Mouse (Mus musculus) limb, embryonic 10.5 days (tissue): Measurements from ENCODE around the gene Cbx2. TPM values are rescaled to one million over a fixed set of nuclear protein-coding genes. Genes with fewer than 3 reads are reported as not detected.
A peak's percentile ranks its signal among the peaks of the same experiment; 100 is the strongest.

Experiments used
- DNase-seq: peaks from one replicate; pipeline ENCODE4 v3.0.0-alpha.2; 2017; ENCODE audit warnings: low spot score
- H3K27ac ChIP-seq: fragments of 300-500 bp; sonication (generic); 2 replicates; pipeline ENCODE4 v1.5.1; 2016; ENCODE audit warnings: mild to moderate bottlenecking
- H3K27me3 ChIP-seq: fragments of 300-500 bp; sonication (generic); 2 replicates; pipeline ENCODE4 v1.6.1; 2016; ENCODE audit warnings: low read depth, mild to moderate bottlenecking; ENCODE audit not compliant: poor library complexity, severe bottlenecking
- H3K36me3 ChIP-seq: fragments of 300-500 bp; sonication (generic); 2 replicates; pipeline ENCODE4 v1.6.1; 2016; ENCODE audit warnings: mild to moderate bottlenecking, moderate library complexity
- H3K4me1 ChIP-seq: fragments of 300-500 bp; sonication (generic); 2 replicates; pipeline ENCODE4 v1.6.1; 2016
- H3K4me3 ChIP-seq: fragments of 300-500 bp; sonication (generic); 2 replicates; pipeline ENCODE4 v1.5.1; 2016; ENCODE audit warnings: mild to moderate bottlenecking, moderate library complexity
- H3K9me3 ChIP-seq: fragments of 300-500 bp; sonication (generic); replicated peaks from 2 replicates; pipeline ENCODE4 v1.6.1; 2016; ENCODE audit warnings: mild to moderate bottlenecking
- WGBS: fragments of 180-500 bp; shearing (Covaris S2); methylation state at CpG from one replicate; pipeline ENCODE4 v1.1.7; 2016; 5-methylcytosine and 5-hydroxymethylcytosine counted together
- polyA plus RNA-seq: library from polyadenylated mRNA; unstranded; fragments of >200 nt; fragmentation: Nextera tagmentation; extraction: Ambion mirVana; gene quantifications from 2 replicates; pipeline ENCODE4 v1.2.1, GENCODE M21; 2016

Cbx2 gene
- polyA plus RNA-seq: 151 and 170 TPM in 2 replicates

- Histone ChIP-seq H3K4me3 (peak within 1 kb of the TSS; percentile 98), H3K27me3 (peaks cover 8% of the 10 kb centered on the region; the same call in 1 of the 2 replicates), H3K9me3 (no peaks in the 10 kb centered on the region), H3K27ac (peak within 1 kb of the TSS; percentile 100), H3K4me1 (peaks cover 48% of the 10 kb centered on the region), H3K36me3 (peaks cover 44% of the 10 kb centered on the region)
- WGBS: 3% methylated on average over 99 of the region's 99 CpGs
- DNase-seq: peak; percentile 94
Observed at GRCm38 (mm10) chr11:119022895-119023615, at the start of gene Cbx2. TSS of gene Cbx2 (plus strand) at chr11:119022962.

- Histone ChIP-seq H3K9me3 (no peaks in the 10 kb centered on the region), H3K27ac (no peak overlapping the region), H3K4me3 (no peak overlapping the region), H3K36me3 (no peaks in the 10 kb centered on the region), H3K4me1 (peaks cover 11% of the 10 kb centered on the region; the same call in 1 of the 2 replicates), H3K27me3 (peaks cover 63% of the 10 kb centered on the region)
- 86% methylated on average over 7 of the region's 7 CpGs for WGBS
- no peak for DNase-seq
Observed at GRCm38 (mm10) chr11:118974340-118974739, 48.4 kb upstream of the Cbx2 start.

- DNase-seq: peak; percentile 85
- H3K4me1 ChIP-seq: peaks cover 11% of the 10 kb centered on the region; the same call in 1 of the 2 replicates
- no peak overlapping the region for H3K27ac ChIP-seq
- H3K9me3 ChIP-seq: no peaks in the 10 kb centered on the region
- peaks cover 59% of the 10 kb centered on the region for H3K27me3 ChIP-seq
- WGBS: 3% methylated on average over 10 of the region's 10 CpGs
- H3K4me3 ChIP-seq: 0 out of 2 replicates have a peak overlapping the region, but pooled peaks have one; percentile 7
- no peaks in the 10 kb centered on the region for H3K36me3 ChIP-seq
Observed at GRCm38 (mm10) chr11:118975427-118975826, 47.3 kb upstream of the Cbx2 start.

GRCm38 (mm10) chr11:118975917-118976316 lies 46.8 kb upstream of the Cbx2 start:
- no peaks in the 10 kb centered on the region for H3K36me3 ChIP-seq
- H3K4me1 ChIP-seq: peaks cover 11% of the 10 kb centered on the region; the same call in 1 of the 2 replicates
- no peaks in the 10 kb centered on the region for H3K9me3 ChIP-seq
- WGBS: 20% methylated on average over 12 of the region's 12 CpGs
- H3K27ac ChIP-seq: no peak overlapping the region
- H3K4me3 ChIP-seq: 0 out of 2 replicates have a peak overlapping the region, but pooled peaks have one; percentile 7
- no peak for DNase-seq
- peaks cover 55% of the 10 kb centered on the region for H3K27me3 ChIP-seq

DNA sequence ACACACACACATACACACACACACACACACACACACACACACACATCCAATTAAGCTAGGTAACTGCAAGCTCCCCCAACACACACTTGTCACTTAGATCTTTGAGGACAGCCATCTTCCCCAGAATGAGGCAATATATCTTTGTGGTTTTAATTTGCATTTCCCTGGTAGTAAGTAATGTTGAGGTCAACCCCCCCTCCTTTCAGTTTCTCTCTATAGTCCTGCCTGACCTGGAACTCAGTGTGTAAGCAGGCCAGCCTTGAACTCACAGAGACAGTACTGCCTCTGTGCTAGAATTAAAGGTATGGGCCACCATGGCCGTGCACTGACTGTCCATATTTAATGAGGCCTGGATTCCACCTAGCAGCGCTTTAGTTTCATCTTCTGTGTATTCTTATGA lies 42.4 kb upstream of the Cbx2 start:
- Histone ChIP-seq H3K4me1 (peaks cover 5% of the 10 kb centered on the region; the same call in 1 of the 2 replicates), H3K27ac (no peak overlapping the region), H3K9me3 (no peaks in the 10 kb centered on the region), H3K4me3 (no peak overlapping the region), H3K36me3 (no peaks in the 10 kb centered on the region), H3K27me3 (peaks cover 22% of the 10 kb centered on the region)
- DNase-seq: no peak
- 87% methylated on average over 2 of the region's 2 CpGs for WGBS

GRCm38 (mm10) chr11:118981012-118981776 lies 41.6 kb upstream of the Cbx2 start:
- no peak for DNase-seq
- no peaks in the 10 kb centered on the region for H3K9me3 ChIP-seq
- 72% methylated on average over 18 of the region's 18 CpGs for WGBS
- no peak overlapping the region for H3K4me3 ChIP-seq
- H3K27me3 ChIP-seq: peaks cover 22% of the 10 kb centered on the region
- no peaks in the 10 kb centered on the region for H3K4me1 ChIP-seq
- H3K27ac ChIP-seq: no peak overlapping the region
- H3K36me3 ChIP-seq: no peaks in the 10 kb centered on the region

- Histone ChIP-seq H3K4me3 (no peak overlapping the region), H3K27me3 (peaks cover 22% of the 10 kb centered on the region), H3K27ac (no peak overlapping the region), H3K4me1 (no peaks in the 10 kb centered on the region), H3K9me3 (no peaks in the 10 kb centered on the region), H3K36me3 (no peaks in the 10 kb centered on the region)
- 41% methylated on average over 12 of the region's 12 CpGs for WGBS
- DNase-seq: no peak
Observed at GRCm38 (mm10) chr11:118982593-118983113, 40.1 kb upstream of the Cbx2 start.

GRCm38 (mm10) chr11:118985571-118985970 lies 37.2 kb upstream of the Cbx2 start:
- WGBS: 63% methylated on average over 5 of the region's 5 CpGs
- no peak for DNase-seq
- Histone ChIP-seq H3K9me3 (no peaks in the 10 kb centered on the region), H3K36me3 (no peaks in the 10 kb centered on the region), H3K4me1 (no peaks in the 10 kb centered on the region), H3K27me3 (peaks cover 7% of the 10 kb centered on the region; the same call in 1 of the 2 replicates), H3K27ac (no peak overlapping the region), H3K4me3 (no peak overlapping the region)

DNA sequence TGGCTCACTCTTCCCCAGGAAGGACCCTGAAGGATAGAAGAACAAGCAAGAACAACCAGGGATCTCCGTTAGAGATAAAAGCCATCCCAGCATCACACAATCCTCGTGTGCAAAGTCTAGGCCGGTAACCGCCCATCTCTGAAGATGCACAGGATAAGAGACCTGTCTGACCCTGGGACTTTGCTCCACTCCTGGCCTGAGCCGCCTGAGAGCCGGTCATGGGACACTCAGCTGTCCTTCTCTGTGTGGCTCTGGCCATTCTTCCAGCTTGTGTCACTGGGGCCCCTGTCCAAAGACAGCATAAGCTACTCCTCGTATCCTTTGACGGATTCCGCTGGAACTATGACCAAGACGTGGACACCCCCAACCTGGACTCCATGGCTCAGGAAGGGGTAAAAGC lies 34.8 kb upstream of the Cbx2 start, which contains the start of gene Enpp7:
Gene Enpp7 (plus strand): TSS at position 190 of the 400 bp plus-strand sequence.
- Histone ChIP-seq H3K4me3 (no peak within 1 kb of the TSS), H3K27me3 (peaks cover 8% of the 10 kb centered on the region; the same call in 1 of the 2 replicates), H3K9me3 (no peaks in the 10 kb centered on the region), H3K36me3 (no peaks in the 10 kb centered on the region), H3K4me1 (peaks cover 6% of the 10 kb centered on the region), H3K27ac (no peak within 1 kb of the TSS)
- DNase-seq: no peak
- WGBS: 87% methylated on average over 10 of the region's 10 CpGs

DNA sequence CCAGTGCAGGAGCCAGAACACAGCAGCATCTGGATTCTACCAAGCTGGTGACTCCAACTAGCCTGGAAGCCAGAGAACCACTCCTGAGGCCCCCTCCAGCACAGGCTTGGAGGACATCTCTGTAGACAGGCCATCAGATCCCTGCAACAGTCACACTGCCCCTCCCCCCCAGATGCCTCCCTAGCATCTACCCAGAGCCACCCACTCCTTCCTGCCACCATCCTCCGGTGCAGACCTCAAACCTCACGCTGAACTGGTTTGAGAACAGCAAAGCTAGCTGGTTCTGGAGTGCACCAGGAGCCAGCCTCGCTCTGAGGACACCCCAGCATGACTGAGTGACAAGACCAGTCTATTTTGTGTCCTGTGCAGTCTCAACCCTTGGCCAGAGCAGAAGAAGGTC lies 30.0 kb upstream of the Cbx2 start:
- WGBS: 68% methylated on average over 3 of the region's 3 CpGs
- Histone ChIP-seq H3K9me3 (no peaks in the 10 kb centered on the region), H3K4me3 (no peak overlapping the region), H3K4me1 (peaks cover 21% of the 10 kb centered on the region), H3K36me3 (no peaks in the 10 kb centered on the region), H3K27me3 (peaks cover 53% of the 10 kb centered on the region), H3K27ac (no peak overlapping the region)
- no peak for DNase-seq

GRCm38 (mm10) chr11:118995448-118995847 lies 27.3 kb upstream of the Cbx2 start:
- WGBS: 33% methylated on average over 4 of the region's 4 CpGs
- H3K27ac ChIP-seq: no peak overlapping the region
- H3K4me3 ChIP-seq: no peak overlapping the region
- H3K9me3 ChIP-seq: no peaks in the 10 kb centered on the region
- peaks cover 72% of the 10 kb centered on the region for H3K27me3 ChIP-seq
- H3K36me3 ChIP-seq: no peaks in the 10 kb centered on the region
- no peak for DNase-seq
- H3K4me1 ChIP-seq: peaks cover 42% of the 10 kb centered on the region

DNA sequence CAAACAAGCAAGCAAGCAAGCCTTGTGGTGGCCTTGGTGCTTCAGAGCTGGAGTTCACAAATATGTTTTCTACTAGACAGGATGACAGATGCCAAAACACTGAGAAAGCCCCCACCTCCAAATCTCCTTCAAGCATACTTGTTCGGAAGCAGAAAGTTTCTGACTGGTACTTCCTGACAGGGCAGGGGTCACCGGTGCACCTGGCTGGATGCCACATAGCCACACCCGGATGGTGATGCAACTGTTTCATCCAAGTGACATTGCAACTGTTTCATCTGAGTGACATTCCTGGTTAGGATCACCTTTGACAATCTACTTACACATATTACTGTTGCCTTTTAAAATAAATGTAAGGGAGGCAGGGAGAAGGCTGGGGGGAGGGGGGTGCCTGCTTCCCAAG lies 25.6 kb upstream of the Cbx2 start:
- Histone ChIP-seq H3K9me3 (no peaks in the 10 kb centered on the region), H3K4me1 (peaks cover 42% of the 10 kb centered on the region), H3K27me3 (peaks cover 84% of the 10 kb centered on the region), H3K27ac (no peak overlapping the region), H3K36me3 (no peaks in the 10 kb centered on the region), H3K4me3 (no peak overlapping the region)
- WGBS: 84% methylated on average over 3 of the region's 3 CpGs
- DNase-seq: no peak
